In genomic region chr5:119325681-119326255, GRCm38 (mm10) we compare ENCODE assay signal across 17 mouse cellular contexts.
A peak's percentile ranks its signal among the peaks of the same experiment; 100 is the strongest.
DNase-seq lines count a peak whose midpoint lies in the region; ATAC-seq lines count a peak whose summit lies in the region.
"Had no signal": no experiment of that assay in that cellular context is flagged by ENCODE, and none has a peak within 500 bp of the region (broad histone marks: within the 10 kb centered on the region; RNA-seq: fewer than 3 reads in every experiment).

No protein-coding gene starts in this region.

- H3K4me2 ChIP-seq in kidney, embryonic 16.5 days (replicated peaks; ENCODE audit: low read depth, low read length), result no peak overlapping the region
- H3K4me2 ChIP-seq: forebrain, embryonic 13.5 days; heart, embryonic 15.5 days had no signal

- no peaks in the 10 kb centered on the region for H3K27me3 ChIP-seq in kidney, embryonic 16.5 days (ENCODE audit: insufficient read depth, low read length)
- H3K27me3 ChIP-seq: forebrain, embryonic 13.5 days had no signal

- H3K36me3 ChIP-seq in kidney, embryonic 16.5 days (ENCODE audit: insufficient read depth, low read length), result no peaks in the 10 kb centered on the region
- H3K36me3 ChIP-seq: G1E; heart, embryonic 15.5 days had no signal

- no peak overlapping the region for H3K27ac ChIP-seq in kidney, embryonic 16.5 days (ENCODE audit: low read length)
- H3K27ac ChIP-seq: forebrain, embryonic 13.5 days; heart, embryonic 15.5 days had no signal

- 61% methylated on average over 13 of the region's 13 CpGs for WGBS in kidney, embryonic 16.5 days

- no peaks in the 10 kb centered on the region for H3K9me3 ChIP-seq in kidney, embryonic 16.5 days (ENCODE audit: low read length)
- H3K9me3 ChIP-seq: forebrain, embryonic 13.5 days; heart, embryonic 15.5 days; megakaryocyte, embryonic 14.5 days had no signal

- no peaks in the 10 kb centered on the region for H3K4me1 ChIP-seq in kidney, embryonic 16.5 days (ENCODE audit: insufficient read depth, low read length)

- DNase-seq in adrenal gland, adult (ENCODE audit: inconsistent age in 2 of 2, low spot score in 1 of 2), result peak; percentile 75 to 86
- DNase-seq in adrenal gland, postnatal 4 days (ENCODE audit: low spot score in 2 of 2), result no peak
- peak; percentile 43 to 55 for DNase-seq in kidney, postnatal 25 days
- peak; percentile 8 to 44 for DNase-seq in kidney, postnatal 36 days
- peak; percentile 61 for DNase-seq in testis, postnatal 10 days (ENCODE audit: low spot score)
- no peak for DNase-seq in embryo, embryonic 10 days (ENCODE audit: low spot score)
- DNase-seq: cerebellum, postnatal 10 days; thymus, postnatal 14 days had no signal

- H3K9ac ChIP-seq in kidney, embryonic 16.5 days (replicated peaks; ENCODE audit: low read length), result no peak overlapping the region
- H3K9ac ChIP-seq: forebrain, embryonic 13.5 days; heart, embryonic 15.5 days had no signal

- ATAC-seq in kidney, embryonic 16.5 days (ENCODE audit: low FRiP score, low TSS enrichment), result no peak
- ATAC-seq in cerebellum, adult (ENCODE audit: insufficient number of reproducible peaks, low FRiP score, low TSS enrichment), result no peak
- ATAC-seq: CD4-positive, CD25-positive, alpha-beta regulatory T cell, adult 4 months; forebrain, embryonic 13.5 days; inflammation-experienced regulatory T-cells, adult 6 months; midbrain, embryonic 16.5 days had no signal

- no peak overlapping the region for H3K4me3 ChIP-seq in kidney, embryonic 16.5 days (ENCODE audit: low read length)
- H3K4me3 ChIP-seq: forebrain, embryonic 13.5 days; heart, embryonic 15.5 days; megakaryocyte, embryonic 14.5 days had no signal

Comparison
In these comparisons a context has a peak if more than half of its experiments do, and no peak if none do; other contexts are left out.
1. DNase-seq: peak in adrenal gland, adult (2 of 2), kidney, postnatal 25 days (2 of 2), kidney, postnatal 36 days (2 of 2) and testis, postnatal 10 days (single experiment); none in adrenal gland, postnatal 4 days (0 of 2) and embryo, embryonic 10 days (single experiment).